Mouse (Mus musculus) hindbrain, embryonic 13.5 days (tissue): ENCODE measurements at regions not wholly inside any gene's neighbourhood (a gene's known extent, or its start where the extent isn't known, plus 50 kb on each side); places are given as distances from the start of the nearest gene placed in this dataset.

ENCODE experiments used
- ATAC-seq: fragments of 200-750 bp; cut with Nextera tagmentation; 2 replicates; pipeline ENCODE4 v1.8.0; 2017; ENCODE audit warnings: moderate TSS enrichment; ENCODE audit not compliant: low FRiP score
- H3K27ac ChIP-seq: fragments of 300-500 bp; sonication (generic); 2 replicates; pipeline ENCODE4 v1.5.1; 2015; ENCODE audit warnings: inconsistent platforms, mild to moderate bottlenecking, moderate library complexity
- H3K27me3 ChIP-seq: fragments of 300-500 bp; sonication (generic); 2 replicates; pipeline ENCODE4 v1.6.1; 2015; ENCODE audit warnings: mild to moderate bottlenecking, inconsistent platforms
- H3K36me3 ChIP-seq: fragments of 300-500 bp; sonication (generic); 2 replicates; pipeline ENCODE4 v1.6.1; 2015; ENCODE audit warnings: mild to moderate bottlenecking, inconsistent platforms
- H3K4me1 ChIP-seq: fragments of 300-500 bp; sonication (generic); replicated peaks from 2 replicates; pipeline ENCODE4 v1.6.1; 2015; ENCODE audit warnings: inconsistent platforms
- H3K4me2 ChIP-seq: fragments of 300-500 bp; sonication (generic); 2 replicates; pipeline ENCODE4 v1.6.1; 2015; ENCODE audit warnings: inconsistent platforms, mild to moderate bottlenecking, moderate library complexity
- H3K4me3 ChIP-seq: fragments of 300-500 bp; sonication (generic); 2 replicates; pipeline ENCODE4 v1.5.1; 2015; ENCODE audit warnings: mild to moderate bottlenecking, inconsistent platforms
- H3K9ac ChIP-seq: fragments of 300-500 bp; sonication (generic); 2 replicates; pipeline ENCODE4 v1.6.1; 2015; ENCODE audit warnings: mild to moderate bottlenecking, inconsistent platforms
- H3K9me3 ChIP-seq: fragments of 300-500 bp; sonication (generic); 2 replicates; pipeline ENCODE4 v1.6.1; 2016; ENCODE audit warnings: inconsistent platforms
- WGBS: fragments of 180-500 bp; shearing (Covaris S2); methylation state at CpG from one replicate; pipeline ENCODE4 v1.1.7; 2015; 5-methylcytosine and 5-hydroxymethylcytosine counted together

GRCm38 (mm10) chr7:136008486-136008885, 292.3 kb upstream of the Mki67 start:
- Histone ChIP-seq H3K9me3 (no peaks in the 10 kb centered on the region), H3K27ac (peak overlapping the region; percentile 78), H3K27me3 (peaks cover 4% of the 10 kb centered on the region; the same call in 1 of the 2 replicates), H3K4me1 (peaks cover 20% of the 10 kb centered on the region), H3K36me3 (no peaks in the 10 kb centered on the region), H3K4me3 (no peak overlapping the region), H3K4me2 (peak overlapping the region; percentile 46), H3K9ac (peak overlapping the region; percentile 46; the same call in 1 of the 2 replicates)
- WGBS: 55% methylated on average over 6 of the region's 6 CpGs
- ATAC-seq: no peak

GRCm38 (mm10) chr7:136010013-136010412, 293.9 kb upstream of the Mki67 start:
- no peaks in the 10 kb centered on the region for H3K9me3 ChIP-seq
- peaks cover 20% of the 10 kb centered on the region for H3K4me1 ChIP-seq
- peaks cover 4% of the 10 kb centered on the region; the same call in 1 of the 2 replicates for H3K27me3 ChIP-seq
- ATAC-seq: no peak
- no peak overlapping the region for H3K9ac ChIP-seq
- H3K27ac ChIP-seq: no peak overlapping the region
- no peak overlapping the region for H3K4me3 ChIP-seq
- WGBS: 57% methylated on average over 7 of the region's 7 CpGs
- H3K4me2 ChIP-seq: no peak overlapping the region
- no peaks in the 10 kb centered on the region for H3K36me3 ChIP-seq

- H3K4me3 ChIP-seq: no peak overlapping the region
- H3K9ac ChIP-seq: no peak overlapping the region
- peaks cover 6% of the 10 kb centered on the region; the same call in 1 of the 2 replicates for H3K4me1 ChIP-seq
- 49% methylated on average over 4 of the region's 4 CpGs for WGBS
- no peaks in the 10 kb centered on the region for H3K9me3 ChIP-seq
- H3K36me3 ChIP-seq: no peaks in the 10 kb centered on the region
- H3K27me3 ChIP-seq: no peaks in the 10 kb centered on the region
- no peak for ATAC-seq
- no peak overlapping the region for H3K27ac ChIP-seq
- H3K4me2 ChIP-seq: no peak overlapping the region
Observed at GRCm38 (mm10) chr7:136014706-136015105, 298.5 kb upstream of the Mki67 start.

- Histone ChIP-seq H3K4me2 (no peak overlapping the region), H3K4me3 (no peak overlapping the region), H3K4me1 (peaks cover 9% of the 10 kb centered on the region; the same call in 1 of the 2 replicates), H3K9me3 (no peaks in the 10 kb centered on the region), H3K27ac (no peak overlapping the region), H3K36me3 (no peaks in the 10 kb centered on the region), H3K9ac (no peak overlapping the region), H3K27me3 (no peaks in the 10 kb centered on the region)
- 73% methylated on average over 8 of the region's 8 CpGs for WGBS
- ATAC-seq: no peak
Observed at GRCm38 (mm10) chr7:136016918-136017317, 300.8 kb upstream of the Mki67 start.

GRCm38 (mm10) chr7:136020577-136020976, 304.4 kb upstream of the Mki67 start:
- no peaks in the 10 kb centered on the region for H3K27me3 ChIP-seq
- no peak for ATAC-seq
- H3K4me3 ChIP-seq: no peak overlapping the region
- no peaks in the 10 kb centered on the region for H3K9me3 ChIP-seq
- H3K9ac ChIP-seq: no peak overlapping the region
- no peak overlapping the region for H3K4me2 ChIP-seq
- H3K4me1 ChIP-seq: peaks cover 28% of the 10 kb centered on the region
- H3K36me3 ChIP-seq: no peaks in the 10 kb centered on the region
- WGBS: 57% methylated on average over 7 of the region's 7 CpGs
- no peak overlapping the region for H3K27ac ChIP-seq

GRCm38 (mm10) chr7:136021071-136021470, 304.9 kb upstream of the Mki67 start:
- no peaks in the 10 kb centered on the region for H3K9me3 ChIP-seq
- no peaks in the 10 kb centered on the region for H3K27me3 ChIP-seq
- no peaks in the 10 kb centered on the region for H3K36me3 ChIP-seq
- ATAC-seq: no peak
- H3K9ac ChIP-seq: no peak overlapping the region
- 77% methylated on average over 2 of the region's 2 CpGs for WGBS
- H3K4me2 ChIP-seq: no peak overlapping the region
- H3K4me1 ChIP-seq: peaks cover 33% of the 10 kb centered on the region
- no peak overlapping the region for H3K27ac ChIP-seq
- no peak overlapping the region for H3K4me3 ChIP-seq

- Histone ChIP-seq H3K27ac (0 out of 2 replicates have a peak overlapping the region, but pooled peaks have one; percentile 10), H3K9me3 (no peaks in the 10 kb centered on the region)
- 62% methylated on average over 5 of the region's 5 CpGs for WGBS
Observed at GRCm38 (mm10) chr7:136022781-136023448, 306.8 kb upstream of the Mki67 start.

GRCm38 (mm10) chr7:136026451-136026850, 310.3 kb upstream of the Mki67 start:
- H3K27ac ChIP-seq: no peak overlapping the region
- H3K4me1 ChIP-seq: peaks cover 34% of the 10 kb centered on the region
- H3K9me3 ChIP-seq: no peaks in the 10 kb centered on the region
- 40% methylated on average over 7 of the region's 7 CpGs for WGBS
- H3K36me3 ChIP-seq: no peaks in the 10 kb centered on the region
- no peak overlapping the region for H3K9ac ChIP-seq
- no peak for ATAC-seq
- no peaks in the 10 kb centered on the region for H3K27me3 ChIP-seq
- H3K4me2 ChIP-seq: no peak overlapping the region
- no peak overlapping the region for H3K4me3 ChIP-seq

More at GRCm38 (mm10) chr7:136022781-136023448, 306.8 kb upstream of the Mki67 start:
- Histone ChIP-seq H3K36me3 (no peaks in the 10 kb centered on the region), H3K4me1 (peaks cover 36% of the 10 kb centered on the region), H3K4me3 (no peak overlapping the region), H3K9ac (no peak overlapping the region), H3K27me3 (no peaks in the 10 kb centered on the region), H3K4me2 (no peak overlapping the region)
- no peak for ATAC-seq

GRCm38 (mm10) chr7:136032026-136032425, 315.9 kb upstream of the Mki67 start:
- H3K9ac ChIP-seq: no peak overlapping the region
- H3K4me2 ChIP-seq: no peak overlapping the region
- no peaks in the 10 kb centered on the region for H3K27me3 ChIP-seq
- H3K4me1 ChIP-seq: 0 out of 2 replicates have a peak, but pooled peaks cover 6% of the 10 kb centered on the region
- no peaks in the 10 kb centered on the region for H3K36me3 ChIP-seq
- H3K27ac ChIP-seq: no peak overlapping the region
- no peaks in the 10 kb centered on the region for H3K9me3 ChIP-seq
- WGBS: 83% methylated on average over 6 of the region's 6 CpGs
- H3K4me3 ChIP-seq: no peak overlapping the region
- ATAC-seq: no peak

GRCm38 (mm10) chr7:136033536-136033935, 317.4 kb upstream of the Mki67 start:
- 88% methylated on average over 5 of the region's 5 CpGs for WGBS
- ATAC-seq: no peak
- Histone ChIP-seq H3K27me3 (no peaks in the 10 kb centered on the region), H3K27ac (no peak overlapping the region), H3K9ac (no peak overlapping the region), H3K9me3 (no peaks in the 10 kb centered on the region), H3K4me3 (no peak overlapping the region), H3K4me1 (0 out of 2 replicates have a peak, but pooled peaks cover 6% of the 10 kb centered on the region), H3K4me2 (no peak overlapping the region), H3K36me3 (no peaks in the 10 kb centered on the region)

- no peak for ATAC-seq
- Histone ChIP-seq H3K4me2 (no peak overlapping the region), H3K9me3 (no peaks in the 10 kb centered on the region), H3K27me3 (no peaks in the 10 kb centered on the region), H3K9ac (no peak overlapping the region), H3K27ac (no peak overlapping the region), H3K4me3 (no peak overlapping the region), H3K4me1 (0 out of 2 replicates have a peak, but pooled peaks cover 6% of the 10 kb centered on the region), H3K36me3 (no peaks in the 10 kb centered on the region)
- 59% methylated on average over 7 of the region's 7 CpGs for WGBS
Observed at GRCm38 (mm10) chr7:136035735-136036134, 319.6 kb upstream of the Mki67 start.

GRCm38 (mm10) chr7:136038072-136038471, 321.9 kb upstream of the Mki67 start:
- 70% methylated on average over 5 of the region's 5 CpGs for WGBS
- H3K9me3 ChIP-seq: no peaks in the 10 kb centered on the region
- no peak for ATAC-seq
- H3K4me2 ChIP-seq: no peak overlapping the region
- no peaks in the 10 kb centered on the region for H3K36me3 ChIP-seq
- no peak overlapping the region for H3K27ac ChIP-seq
- H3K4me1 ChIP-seq: no peaks in the 10 kb centered on the region
- no peak overlapping the region for H3K9ac ChIP-seq
- no peak overlapping the region for H3K4me3 ChIP-seq
- H3K27me3 ChIP-seq: no peaks in the 10 kb centered on the region

GRCm38 (mm10) chr7:136038906-136039305, 322.7 kb upstream of the Mki67 start:
- H3K4me3 ChIP-seq: no peak overlapping the region
- no peak for ATAC-seq
- no peak overlapping the region for H3K9ac ChIP-seq
- H3K27ac ChIP-seq: no peak overlapping the region
- H3K4me2 ChIP-seq: no peak overlapping the region
- H3K36me3 ChIP-seq: no peaks in the 10 kb centered on the region
- no peaks in the 10 kb centered on the region for H3K27me3 ChIP-seq
- no peaks in the 10 kb centered on the region for H3K9me3 ChIP-seq
- 75% methylated on average over 2 of the region's 2 CpGs for WGBS
- H3K4me1 ChIP-seq: no peaks in the 10 kb centered on the region
